Mouse (Mus musculus) CH12.LX (cell line): ENCODE measurements at regions not wholly inside any gene's neighbourhood (a gene's known extent, or its start where the extent isn't known, plus 50 kb on each side); places are given as distances from the start of the nearest gene placed in this dataset.

Experiments
- DNase-seq: peaks from one replicate; pipeline ENCODE4 v3.0.0-alpha.2; 2013; ENCODE audit errors: extremely low read depth
- H3K27ac ChIP-seq: 2 replicates; pipeline ENCODE4 v1.5.1; 2012; ENCODE audit warnings: low read depth, mild to moderate bottlenecking, control low read depth, moderate library complexity; ENCODE audit not compliant: insufficient read depth
- H3K27me3 ChIP-seq: replicated peaks from 2 replicates; pipeline ENCODE3; 2012; ENCODE audit warnings: inconsistent platforms
- H3K36me3 ChIP-seq, 2 experiments: replicated peaks in 1 of 2; 2 replicates each; pipeline versions ENCODE3 to v1.6.1; 2012; ENCODE audit warnings: inconsistent platforms in 1 of 2, low read length in 1 of 2, mild to moderate bottlenecking in 1 of 2, mixed read lengths in 1 of 2, moderate library complexity in 1 of 2; ENCODE audit not compliant: control insufficient read depth in 1 of 2, insufficient read depth in 1 of 2
- H3K4me1 ChIP-seq, 2 experiments: 2 replicates each; pipeline ENCODE4 v1.6.1; 2012; ENCODE audit warnings: inconsistent platforms in 1 of 2, moderate library complexity in 1 of 2; ENCODE audit not compliant: insufficient read depth in 2 of 2, control insufficient read depth in 1 of 2
- H3K4me2 ChIP-seq: 2 replicates; pipeline ENCODE4 v1.6.1; 2012; ENCODE audit warnings: low read depth, mild to moderate bottlenecking, control low read depth; ENCODE audit not compliant: poor library complexity, insufficient read depth, severe bottlenecking
- H3K4me3 ChIP-seq, 3 experiments: fragments of 150-350 bp in 1 of 3; sonication (generic) in 1 of 3; replicated peaks in 1 of 3; 2 replicates each; pipeline versions ENCODE3 to v1.5.1; 2011 to 2012; ENCODE audit warnings: low read depth in 2 of 3, low read length in 2 of 3, mild to moderate bottlenecking in 2 of 3, moderate library complexity in 2 of 3, control low read depth in 1 of 3, improper control_type of control experiment in 1 of 3, inconsistent platforms in 1 of 3, mixed read lengths in 1 of 3; ENCODE audit not compliant: poor library complexity in 1 of 3
- H3K79me2 ChIP-seq: replicated peaks from 2 replicates; pipeline ENCODE4 v1.6.1; 2012; ENCODE audit warnings: mild to moderate bottlenecking, moderate library complexity; ENCODE audit not compliant: control insufficient read depth, poor library complexity, insufficient read depth, severe bottlenecking; ENCODE audit errors: extremely low read depth
- H3K9ac ChIP-seq: 2 replicates; pipeline ENCODE4 v1.6.1; 2012; ENCODE audit warnings: low read depth, mild to moderate bottlenecking, control low read depth, moderate library complexity; ENCODE audit not compliant: insufficient read depth
- H3K9me3 ChIP-seq: replicated peaks from 2 replicates; pipeline ENCODE3; 2012; ENCODE audit warnings: low read length, inconsistent platforms, mixed read lengths
- CHD1 ChIP-seq: IDR thresholded peaks from 2 replicates; pipeline ENCODE4 v1.6.1; 2012; ENCODE audit warnings: low read depth, low read length, improper control_type of control experiment, inconsistent platforms
- CTCF ChIP-seq, 2 experiments: IDR thresholded peaks in 1 of 2; conservative IDR thresholded peaks in 1 of 2; 2 replicates each; pipeline ENCODE4 v1.5.1; 2011 to 2012; ENCODE audit warnings: low read depth in 2 of 2, low read length in 2 of 2, improper control_type of control experiment in 1 of 2, inconsistent platforms in 1 of 2, mild to moderate bottlenecking in 1 of 2, moderate library complexity in 1 of 2
- ETS1 ChIP-seq: conservative IDR thresholded peaks from 2 replicates; pipeline ENCODE4 v1.6.1; 2012; ENCODE audit warnings: low read depth, mild to moderate bottlenecking, inconsistent platforms, low read length, improper control_type of control experiment, moderate library complexity
- GABPA ChIP-seq: IDR thresholded peaks from 2 replicates; pipeline ENCODE4 v1.6.1; 2012; ENCODE audit warnings: low read depth, low read length, improper control_type of control experiment, inconsistent platforms; ENCODE audit not compliant: insufficient replicate concordance
- HCFC1 ChIP-seq: IDR thresholded peaks from 2 replicates; pipeline ENCODE4 v1.6.1; 2012; ENCODE audit warnings: low read depth, mild to moderate bottlenecking, inconsistent platforms, low read length, improper control_type of control experiment
- JUN ChIP-seq: IDR thresholded peaks from 2 replicates; pipeline ENCODE4 v1.6.1; 2011; ENCODE audit warnings: low read depth, mild to moderate bottlenecking, low read length, improper control_type of control experiment, moderate library complexity; ENCODE audit not compliant: insufficient read depth
- MAFK ChIP-seq: IDR thresholded peaks from 2 replicates; pipeline ENCODE4 v1.6.1; 2011; ENCODE audit warnings: low read length, improper control_type of control experiment; ENCODE audit not compliant: insufficient replicate concordance
- MAZ ChIP-seq: IDR thresholded peaks from 2 replicates; pipeline ENCODE4 v1.6.1; 2012; ENCODE audit warnings: low read depth, mild to moderate bottlenecking, inconsistent platforms, low read length, improper control_type of control experiment, moderate library complexity
- MEF2A ChIP-seq: IDR thresholded peaks from 2 replicates; pipeline ENCODE4 v1.6.1; 2014; ENCODE audit warnings: low read depth, mild to moderate bottlenecking, inconsistent platforms, low read length, improper control_type of control experiment, borderline replicate concordance
- NELFE ChIP-seq: IDR thresholded peaks from 2 replicates; pipeline ENCODE4 v1.6.1; 2011; ENCODE audit warnings: low read depth, low read length, improper control_type of control experiment
- NRF1 ChIP-seq: IDR thresholded peaks from 2 replicates; pipeline ENCODE4 v1.6.1; 2014; ENCODE audit warnings: low read depth, mild to moderate bottlenecking, inconsistent platforms, low read length, improper control_type of control experiment, moderate library complexity
- PAX5 ChIP-seq: IDR thresholded peaks from 2 replicates; pipeline ENCODE4 v1.6.1; 2012; ENCODE audit warnings: low read length, inconsistent platforms, mixed read lengths
- POLR2AphosphoS2 ChIP-seq: IDR thresholded peaks from 2 replicates; pipeline ENCODE4 v1.6.1; 2011; ENCODE audit warnings: low read depth, low read length, improper control_type of control experiment
- RCOR1 ChIP-seq: conservative IDR thresholded peaks from 2 replicates; pipeline ENCODE4 v1.6.1; 2012; ENCODE audit warnings: low read depth, mild to moderate bottlenecking, inconsistent platforms, low read length, improper control_type of control experiment
- SIN3A ChIP-seq: IDR thresholded peaks from 2 replicates; pipeline ENCODE4 v1.6.1; 2012; ENCODE audit warnings: low read length, improper control_type of control experiment, inconsistent platforms
- TBP ChIP-seq: conservative IDR thresholded peaks from 2 replicates; pipeline ENCODE4 v1.6.1; 2011; ENCODE audit warnings: low read depth, low read length, improper control_type of control experiment
- TCF12 ChIP-seq: IDR thresholded peaks from 2 replicates; pipeline ENCODE4 v1.6.1; 2014; ENCODE audit warnings: low read depth, mild to moderate bottlenecking, inconsistent platforms, low read length, improper control_type of control experiment
- UBTF ChIP-seq: IDR thresholded peaks from 2 replicates; pipeline ENCODE4 v1.6.1; 2012; ENCODE audit warnings: low read depth, mild to moderate bottlenecking, inconsistent platforms, low read length, improper control_type of control experiment, moderate library complexity
- ZKSCAN1 ChIP-seq: IDR thresholded peaks from 2 replicates; pipeline ENCODE4 v1.6.1; 2012; ENCODE audit warnings: low read depth, inconsistent platforms, low read length, improper control_type of control experiment, borderline replicate concordance
- ZNF384 ChIP-seq: IDR thresholded peaks from 2 replicates; pipeline ENCODE4 v1.6.1; 2012; ENCODE audit warnings: low read depth, low read length, improper control_type of control experiment, inconsistent platforms
- dilution Hi-C: fragments of 300-500 bp; cut with MboI; formaldehyde crosslinking; loops from 2 replicates; pipeline ENCODE4 v1.14.3; 2020; ENCODE audit warnings: low sequenced_read_pairs; ENCODE audit not compliant: extremely low pct_unique_long_range_greater_than_20kb, extremely low pct_ligation_motif_present
- in situ Hi-C: fragments of 300-500 bp; cut with MboI; formaldehyde crosslinking; loops from 3 replicates; pipeline ENCODE4 v1.14.3; 2019; ENCODE audit warnings: low sequenced_read_pairs, low pct_ligation_motif_present, low pct_unique_long_range_greater_than_20kb, mixed read lengths

GRCm38 (mm10) chr1:157703639-157704038 is 197.1 kb downstream of the Sec16b start:
- no peaks in the 10 kb centered on the region for H3K79me2 ChIP-seq
- DNase-seq: no peak
- H3K4me1 ChIP-seq: no peaks in the 10 kb centered on the region
- TF ChIP-seq NELFE: no peak
- TF ChIP-seq HCFC1: no peak
- TF ChIP-seq UBTF: no peak
- no peak for TF ChIP-seq JUN
- no peak for TF ChIP-seq ETS1
- no peak for TF ChIP-seq POLR2AphosphoS2
- no peak for TF ChIP-seq NRF1
- TF ChIP-seq MAFK: no peak
- TF ChIP-seq TBP: no peak
- TF ChIP-seq ZNF384: no peak
- no peak for TF ChIP-seq CHD1
- no peak for TF ChIP-seq MAZ
- no peak for TF ChIP-seq CTCF (conservative IDR thresholded peaks at IDR 0.05 in 1 of 2, IDR thresholded peaks at IDR 0.05 in 1 of 2; ENCODE audit: low read depth in 2 of 2, low read length in 2 of 2)
- no peak for TF ChIP-seq GABPA
- TF ChIP-seq TCF12: no peak
- TF ChIP-seq PAX5: no peak
- no peak for TF ChIP-seq ZKSCAN1
- TF ChIP-seq RCOR1: no peak
- H3K27ac ChIP-seq: no peak overlapping the region
- H3K36me3 ChIP-seq: no peaks in the 10 kb centered on the region
- H3K4me3 ChIP-seq: no peak overlapping the region
- dilution Hi-C loops: no loop called here
- no peaks in the 10 kb centered on the region for H3K27me3 ChIP-seq
- in situ Hi-C loops: no loop called here
- no peak overlapping the region for H3K9ac ChIP-seq
- no peak overlapping the region for H3K4me2 ChIP-seq
- H3K9me3 ChIP-seq: peaks cover 2% of the 10 kb centered on the region

- Histone ChIP-seq H3K27ac (no peak overlapping the region), H3K79me2 (no peaks in the 10 kb centered on the region), H3K9ac (no peak overlapping the region), H3K27me3 (no peaks in the 10 kb centered on the region), H3K4me1 (no peaks in the 10 kb centered on the region), H3K4me2 (no peak overlapping the region), H3K4me3 (no peak overlapping the region), H3K36me3 (no peaks in the 10 kb centered on the region), H3K9me3 (peaks cover 2% of the 10 kb centered on the region)
- no peak for DNase-seq
- TF ChIP-seq MAFK (no peak), CHD1 (no peak), ETS1 (no peak), ZNF384 (no peak), SIN3A (no peak), NRF1 (no peak), MEF2A (no peak), ZKSCAN1 (no peak)
- dilution Hi-C loops: no loop called here
- in situ Hi-C loops: no loop called here
Observed at GRCm38 (mm10) chr1:157705364-157705763, 198.8 kb downstream of the Sec16b start.
